Comparison of ENCODE assay signal across 22 mouse cellular contexts in the genomic region with DNA sequence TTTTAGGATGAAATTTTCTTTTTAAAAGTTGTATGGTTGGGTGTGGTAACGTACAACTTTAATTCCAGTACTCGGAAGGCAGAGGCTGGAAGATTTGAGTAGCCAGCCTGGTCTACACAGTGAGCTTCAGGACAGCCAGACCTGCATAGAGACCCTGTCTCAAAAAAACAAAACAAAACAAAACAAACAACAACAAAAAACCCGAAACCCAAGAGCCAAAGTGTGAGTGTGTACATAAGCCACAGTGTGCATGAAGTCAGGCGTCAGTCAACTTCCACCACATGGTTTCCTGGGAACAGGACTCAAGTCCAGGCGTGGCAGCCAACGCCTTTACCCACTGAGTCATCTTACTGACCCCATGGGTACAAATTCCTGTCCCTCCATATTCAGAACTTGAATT. TPM values are rescaled to one million over a fixed set of nuclear protein-coding genes. Genes with fewer than 3 reads are reported as not detected.
DNase-seq lines count a peak whose midpoint lies in the region; ATAC-seq lines count a peak whose summit lies in the region.
"Had no signal": no experiment of that assay in that cellular context is flagged by ENCODE, and none has a peak within 500 bp of the region (broad histone marks: within the 10 kb centered on the region; RNA-seq: fewer than 3 reads in every experiment).

No protein-coding gene starts in this region.

- no peak overlapping the region for H3K27ac ChIP-seq in midbrain, embryonic 11.5 days (ENCODE audit: low read depth, low read length)
- no peak overlapping the region for H3K27ac ChIP-seq in midbrain, embryonic 15.5 days

- H3K4me2 ChIP-seq in midbrain, embryonic 11.5 days = no peak overlapping the region
- no peak overlapping the region for H3K4me2 ChIP-seq in midbrain, embryonic 15.5 days

- no peak overlapping the region for H3K4me3 ChIP-seq in midbrain, embryonic 11.5 days (ENCODE audit: low read depth, low read length)
- no peak overlapping the region for H3K4me3 ChIP-seq in midbrain, embryonic 15.5 days

- no peaks in the 10 kb centered on the region for H3K27me3 ChIP-seq in midbrain, embryonic 11.5 days (ENCODE audit: control insufficient read depth, insufficient read depth, low read length)
- H3K27me3 ChIP-seq in midbrain, embryonic 15.5 days (replicated peaks) = no peaks in the 10 kb centered on the region
- H3K27me3 ChIP-seq: CH12.LX, Patski had no signal

- whole genome bisulfite sequencing in midbrain, embryonic 11.5 days = 97% methylated on average over 6 of the region's 6 CpGs
- WGBS in midbrain, embryonic 15.5 days = 91% methylated on average over 6 of the region's 6 CpGs

- H3K9me3 ChIP-seq in midbrain, embryonic 11.5 days (ENCODE audit: control insufficient read depth, low read length) = no peaks in the 10 kb centered on the region
- no peaks in the 10 kb centered on the region for H3K9me3 ChIP-seq in midbrain, embryonic 15.5 days
- H3K9me3 ChIP-seq: G1E had no signal

- peaks cover 2% of the 10 kb centered on the region; the same call in 1 of the 2 replicates for H3K36me3 ChIP-seq in midbrain, embryonic 11.5 days (ENCODE audit: control insufficient read depth, insufficient read depth, low read length)
- peaks cover 16% of the 10 kb centered on the region for H3K36me3 ChIP-seq in midbrain, embryonic 15.5 days (replicated peaks)

- DNase-seq in heart, adult 11 months = peak; percentile 64
- no peak for DNase-seq in heart, postnatal 4 days
- DNase-seq in midbrain, embryonic 11.5 days (ENCODE audit: low spot score, missing footprints) = peak; percentile 57
- peak; percentile 15 for DNase-seq in 3T3-L1 (ENCODE audit: low read depth, low spot score)
- DNase-seq in cerebellum, adult 8-10 months = no peak
- DNase-seq: adrenal gland, adult 2 months; adrenal gland, adult 8-10 months; adrenal gland, postnatal 10 days; adrenal gland, postnatal 14 days; adrenal gland, postnatal 25 days; adrenal gland, postnatal 36 days; B cell, adult 2 months; cerebellum, adult 11 months; cerebellum, adult 11-12 months; cerebellum, adult 18-20 months; cerebellum, adult 2 months had no signal

- ATAC-seq in midbrain, embryonic 11.5 days (ENCODE audit: low FRiP score) = no peak
- ATAC-seq in midbrain, embryonic 15.5 days (replicated peaks) = no peak
- ATAC-seq: activated CD4-positive, CD25-positive, alpha-beta regulatory T cell, adult 4 months; CD4-positive, CD25-positive, alpha-beta regulatory T cell, adult 4 months; Patski had no signal

- no peaks in the 10 kb centered on the region for H3K4me1 ChIP-seq in midbrain, embryonic 11.5 days (ENCODE audit: control insufficient read depth, insufficient read depth, low read length)
- no peaks in the 10 kb centered on the region for H3K4me1 ChIP-seq in midbrain, embryonic 15.5 days

- H3K9ac ChIP-seq in midbrain, embryonic 11.5 days (ENCODE audit: low read length) = no peak overlapping the region
- H3K9ac ChIP-seq in midbrain, embryonic 15.5 days = no peak overlapping the region

RNA-seq across cellular contexts. Expression of gene Rgs10, which starts 20.7 kb away (rescaled TPM):
- total RNA-seq in heart, postnatal 4 days (2021) = 1 to 10 TPM; 8.4 to 9.5 TPM
- 10.0 and 11.7 TPM in 2 replicates for polyA plus RNA-seq in midbrain, embryonic 11.5 days (2014; fragmentation: Nextera tagmentation; extraction: Ambion mirVana)
- 43.0 and 50.4 TPM in 2 replicates for polyA plus RNA-seq in midbrain, embryonic 15.5 days (2015; fragmentation: Nextera tagmentation; extraction: Ambion mirVana)

RNA-seq across cellular contexts. Expression of gene Tial1, which starts 22.3 kb away (rescaled TPM):
- total RNA-seq in heart, postnatal 4 days (2021) = 10 to 100 TPM; 57.6 to 66.6 TPM
- polyA plus RNA-seq in midbrain, embryonic 11.5 days (2014; fragmentation: Nextera tagmentation; extraction: Ambion mirVana) = 43.9 and 46.6 TPM in 2 replicates
- 25.3 and 32.2 TPM in 2 replicates for polyA plus RNA-seq in midbrain, embryonic 15.5 days (2015; fragmentation: Nextera tagmentation; extraction: Ambion mirVana)

Comparison
In these comparisons a context has a peak if more than half of its experiments do, and no peak if none do; other contexts are left out.
1. DNase-seq: peak in heart, adult 11 months (single experiment), midbrain, embryonic 11.5 days (single experiment) and 3T3-L1 (single experiment); none in heart, postnatal 4 days (single experiment) and cerebellum, adult 8-10 months (single experiment).